Mouse (Mus musculus): ENCODE results near the gene Zbtb38.

Gene Zbtb38

DNA sequence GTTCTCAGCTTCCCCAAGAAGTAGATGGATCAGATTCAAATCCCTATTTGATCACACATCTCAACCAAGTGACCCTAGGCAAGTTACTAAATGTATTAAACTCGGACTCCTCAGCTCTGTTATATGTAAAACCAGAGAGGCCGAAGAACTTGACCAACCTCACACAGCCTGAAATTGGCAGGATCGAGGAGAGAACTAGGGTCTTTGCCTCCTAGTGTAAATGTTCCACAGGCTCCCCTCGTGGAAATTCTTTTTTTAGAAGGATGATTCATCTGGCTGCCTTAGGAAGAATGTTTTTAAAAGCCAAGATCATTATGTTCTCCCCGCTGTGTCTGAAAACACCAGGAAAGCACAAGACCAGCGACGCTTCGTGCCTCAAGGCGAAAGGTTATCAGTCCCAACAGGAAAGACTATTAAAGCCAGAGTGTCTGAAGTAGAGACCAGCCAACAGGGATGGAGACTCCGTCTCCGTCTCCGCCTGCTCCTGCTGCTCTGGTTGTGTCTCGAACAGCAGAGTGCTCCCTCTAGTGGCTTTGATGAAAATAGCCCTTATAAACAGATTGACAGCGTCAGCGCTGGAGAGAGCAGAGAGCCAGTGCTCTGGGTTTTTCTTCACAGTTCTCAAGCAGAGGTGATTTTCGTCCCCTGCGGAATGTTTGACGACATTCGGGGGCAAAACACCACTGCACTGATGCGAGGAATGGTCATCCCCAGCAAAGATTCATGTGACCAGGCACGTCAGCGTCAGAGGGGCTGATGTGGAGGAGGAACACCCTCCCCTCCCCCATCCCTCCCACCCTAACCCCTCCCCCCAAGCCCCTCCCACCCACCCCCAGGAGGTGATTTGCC lies 6.3 kb upstream of the Zbtb38 start:
- DNase-seq (ENCODE audit: low read depth, low spot score): peak; percentile 57

DNA sequence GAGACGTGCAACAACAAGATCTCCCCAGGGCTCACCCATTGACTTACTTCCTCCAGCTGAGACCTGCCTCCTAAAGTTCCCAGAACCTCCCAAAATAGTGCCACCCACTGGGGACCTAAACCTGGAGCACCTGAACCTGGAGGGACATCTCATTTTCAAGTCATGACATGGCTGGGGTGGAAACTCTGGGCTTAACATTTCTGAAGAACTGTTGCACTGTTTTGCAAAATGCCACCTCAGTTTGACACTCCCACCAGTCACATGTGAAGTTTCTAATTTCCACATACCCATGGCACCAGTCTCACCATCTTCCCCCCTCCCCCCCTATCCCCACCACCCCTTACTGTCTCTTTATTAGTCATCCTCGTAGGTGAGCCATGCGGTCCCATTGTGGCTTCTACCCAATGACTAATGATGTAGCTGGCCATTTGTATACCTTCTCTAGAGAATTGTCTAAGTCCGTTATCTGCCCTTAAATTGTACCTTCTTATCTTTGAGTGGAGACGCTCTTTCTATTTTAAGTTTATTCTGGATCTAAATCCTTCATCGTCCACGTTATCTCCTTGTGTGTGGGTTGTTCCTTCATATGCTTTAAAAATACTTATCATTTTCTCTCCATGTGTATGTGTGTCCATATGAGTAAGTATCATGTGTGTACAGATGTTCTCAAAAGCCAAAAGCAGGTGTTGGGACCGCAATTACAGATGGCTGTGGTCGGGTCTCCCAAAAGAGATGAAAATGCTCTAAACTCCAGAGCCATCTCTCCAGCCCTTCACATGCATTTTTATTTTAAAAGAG lies 4.2 kb upstream of the Zbtb38 start:
- no peak for DNase-seq (ENCODE audit: low read depth, low spot score)

DNA sequence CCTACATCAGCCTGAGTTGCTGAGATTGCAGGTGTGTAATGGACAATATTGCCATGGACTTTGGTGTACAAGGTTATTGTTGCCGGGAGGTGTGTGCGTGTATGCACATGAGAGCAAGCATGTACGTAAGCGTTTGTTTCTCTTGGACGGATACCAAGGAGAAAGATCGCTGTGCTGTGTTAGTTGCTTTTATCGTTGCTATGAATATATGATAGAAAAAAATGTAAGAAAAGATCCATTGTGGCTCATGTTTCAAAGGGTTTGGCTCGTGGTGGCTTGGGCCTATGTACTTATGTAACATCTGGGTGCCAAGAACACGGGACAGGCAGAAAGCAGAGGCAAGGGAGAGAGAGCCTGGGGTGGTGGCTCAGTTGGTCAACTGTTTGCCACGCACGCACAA lies 3.1 kb upstream of the Zbtb38 start:
- no peak for DNase-seq (ENCODE audit: low read depth, low spot score)

DNA sequence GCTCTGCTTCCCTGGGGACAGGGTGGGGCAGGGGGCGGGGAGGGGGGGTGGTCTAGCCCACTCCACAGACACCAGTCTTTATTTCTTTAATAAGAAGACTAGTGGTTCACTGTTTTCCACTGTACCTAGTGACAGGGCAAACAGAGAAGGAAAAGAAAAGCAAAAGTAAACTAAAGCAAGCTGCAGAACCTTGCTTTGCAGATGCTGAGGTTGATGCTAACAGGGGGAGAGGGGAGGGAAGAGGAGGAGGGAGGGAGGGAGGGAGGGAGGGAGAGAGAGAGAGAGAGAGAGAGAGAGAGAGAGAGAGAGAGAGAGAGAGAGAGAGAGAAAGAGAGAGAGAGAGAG lies 2.0 kb upstream of the Zbtb38 start:
- no peak for DNase-seq (ENCODE audit: low read depth, low spot score)

DNA sequence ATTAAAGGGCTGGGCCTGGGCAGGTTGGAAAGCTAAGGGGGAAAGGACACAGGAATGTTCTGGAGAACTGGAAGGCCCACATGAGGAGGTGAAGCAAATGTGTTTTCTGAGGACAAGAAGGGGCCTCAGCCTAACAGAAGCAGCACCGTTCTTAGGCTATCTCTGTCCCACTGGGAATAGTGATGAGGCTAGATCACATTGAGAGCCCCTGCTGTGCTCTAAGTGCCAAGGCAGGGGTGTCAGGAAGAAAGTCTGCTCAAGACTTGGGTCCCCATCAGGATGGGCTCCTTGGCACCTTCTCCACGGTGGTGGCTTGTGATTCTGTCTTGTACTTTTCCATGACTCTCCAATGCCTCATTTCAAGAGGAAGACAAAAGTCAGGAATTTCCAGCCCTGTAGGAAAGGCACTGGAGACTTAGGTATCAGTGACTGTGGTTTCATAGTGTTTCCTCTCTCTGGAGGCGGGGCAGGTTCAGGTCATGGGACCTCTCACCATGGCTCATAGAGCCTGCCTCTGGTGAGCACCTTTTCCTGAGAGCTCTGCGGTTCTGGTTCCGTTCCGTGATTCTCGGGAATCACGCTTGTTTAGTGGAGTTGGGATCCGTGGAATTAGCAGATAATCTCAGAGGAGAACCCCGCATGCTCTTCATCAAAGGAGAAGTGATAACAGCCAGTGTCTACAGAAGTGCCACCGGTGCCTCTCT lies 1.4 kb upstream of the Zbtb38 start:
- DNase-seq (ENCODE audit: low read depth, low spot score): no peak

DNA sequence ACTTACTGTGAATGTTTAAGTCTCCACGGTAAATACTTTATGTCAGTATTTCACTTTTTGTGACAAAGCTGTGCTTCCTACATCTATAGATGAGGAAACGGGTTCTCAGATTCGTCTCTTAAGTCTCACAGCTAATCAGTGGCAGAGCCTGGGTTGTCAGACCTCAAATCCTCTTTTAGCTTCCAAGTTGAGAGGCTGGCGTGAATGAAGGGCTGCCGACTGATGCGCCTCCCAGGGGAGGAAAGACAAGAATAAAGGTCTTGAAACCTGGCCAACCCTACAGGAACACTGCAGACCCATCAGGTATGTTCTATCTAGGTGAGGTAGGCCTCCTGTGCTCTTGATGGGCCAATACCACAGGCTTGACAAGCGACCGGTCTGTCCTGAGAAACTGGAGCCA lies 761 bp upstream of the Zbtb38 start:
- DNase-seq (ENCODE audit: low read depth, low spot score): no peak

DNA sequence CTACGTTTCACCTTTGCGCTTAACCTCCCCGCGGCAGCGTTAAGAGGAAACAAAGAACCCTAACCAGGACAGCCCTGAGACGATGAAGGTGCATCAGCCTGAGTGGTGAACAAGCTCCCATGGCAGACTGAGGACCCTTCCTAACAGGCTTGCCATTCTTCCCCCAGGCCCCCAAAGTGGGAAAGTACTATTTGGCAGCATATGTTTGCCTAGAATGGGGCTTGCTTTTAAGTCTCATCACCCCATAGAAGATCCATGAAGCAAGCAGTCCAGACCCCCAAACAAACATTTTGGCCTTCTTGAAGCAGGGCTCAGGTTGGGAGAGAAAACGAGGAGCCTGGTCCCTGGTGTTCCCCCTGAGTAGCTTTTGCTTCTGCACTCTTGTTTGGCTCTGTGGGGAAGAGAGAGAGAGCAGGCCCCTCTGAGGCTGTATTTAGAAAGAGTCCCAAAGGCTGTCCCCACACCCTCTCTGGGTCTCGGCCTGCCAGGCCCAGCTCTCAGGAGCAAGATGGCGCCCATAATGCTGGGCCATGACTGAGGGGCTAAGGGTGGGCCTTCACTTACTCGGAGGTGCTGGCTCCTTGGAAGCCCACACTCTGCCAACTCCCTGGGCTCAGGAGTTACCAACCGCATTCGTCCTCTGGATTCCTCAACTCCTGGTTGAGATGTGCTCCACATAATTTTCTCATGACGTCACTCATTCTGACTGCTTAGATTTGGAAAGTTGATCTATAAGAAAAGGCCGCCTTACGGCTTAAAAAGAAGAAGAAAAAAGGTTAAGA lies 619 bp downstream of the Zbtb38 start:
- DNase-seq (ENCODE audit: low read depth, low spot score): no peak

DNA sequence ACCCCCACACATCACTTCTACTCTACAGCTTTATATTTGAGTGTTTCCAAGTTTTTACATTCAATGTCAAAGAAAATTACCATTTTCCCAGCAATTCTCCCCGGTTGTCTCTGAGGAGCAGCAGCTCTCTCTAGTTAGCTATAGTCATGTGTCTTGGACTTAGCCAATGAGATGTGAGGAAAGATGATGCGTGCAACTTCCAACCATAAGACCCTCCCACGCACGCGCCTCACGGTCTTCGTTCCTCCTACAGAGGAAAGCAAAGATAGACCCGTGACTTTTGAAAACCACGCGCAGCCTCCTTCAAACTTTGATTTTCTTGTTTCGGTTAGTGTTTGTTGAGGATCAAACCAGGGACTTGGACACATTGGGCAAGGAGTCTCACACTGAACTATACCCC lies 2.0 kb downstream of the Zbtb38 start:
- DNase-seq (ENCODE audit: low read depth, low spot score): no peak

DNA sequence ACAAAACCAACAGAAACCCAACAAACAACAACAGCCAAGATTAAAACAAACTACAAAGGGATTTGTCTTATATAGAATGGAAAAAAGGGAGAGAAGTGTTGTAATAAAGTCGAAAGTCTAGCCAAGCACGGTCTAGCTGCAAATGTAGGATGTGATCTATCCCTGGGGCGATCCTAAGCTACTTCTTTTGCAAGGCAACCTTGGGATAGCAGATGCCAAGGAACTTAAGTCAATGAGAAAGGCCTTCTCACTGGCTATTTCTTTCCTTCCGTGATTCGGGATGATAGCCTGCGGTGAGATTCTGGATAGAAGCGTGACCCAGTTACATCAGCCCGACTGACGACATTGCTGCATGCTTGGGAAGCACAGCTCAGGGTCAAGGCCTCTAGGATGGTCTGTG lies 6.1 kb downstream of the Zbtb38 start:
- DNase-seq (ENCODE audit: low read depth, low spot score): no peak

DNA sequence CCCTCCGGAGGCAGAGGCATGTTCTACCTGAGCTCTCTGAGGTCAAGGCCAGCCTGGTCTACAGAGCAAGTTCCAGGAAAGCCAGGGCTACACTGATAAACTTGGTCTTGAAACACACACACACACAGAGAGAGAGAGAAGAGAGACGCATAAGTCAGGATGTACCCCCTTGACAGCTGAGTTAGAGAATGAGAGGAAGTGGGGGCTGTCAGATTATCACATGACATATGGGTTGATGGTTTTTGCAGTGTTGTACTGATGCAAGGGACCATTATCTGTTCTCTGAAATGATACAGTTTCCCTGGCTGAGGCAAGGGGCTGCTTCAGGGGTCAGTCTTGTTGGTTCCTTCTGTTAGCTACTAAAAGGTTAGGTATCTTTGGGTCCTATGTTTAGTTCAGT lies 7.7 kb downstream of the Zbtb38 start:
- DNase-seq (ENCODE audit: low read depth, low spot score): no peak

DNA sequence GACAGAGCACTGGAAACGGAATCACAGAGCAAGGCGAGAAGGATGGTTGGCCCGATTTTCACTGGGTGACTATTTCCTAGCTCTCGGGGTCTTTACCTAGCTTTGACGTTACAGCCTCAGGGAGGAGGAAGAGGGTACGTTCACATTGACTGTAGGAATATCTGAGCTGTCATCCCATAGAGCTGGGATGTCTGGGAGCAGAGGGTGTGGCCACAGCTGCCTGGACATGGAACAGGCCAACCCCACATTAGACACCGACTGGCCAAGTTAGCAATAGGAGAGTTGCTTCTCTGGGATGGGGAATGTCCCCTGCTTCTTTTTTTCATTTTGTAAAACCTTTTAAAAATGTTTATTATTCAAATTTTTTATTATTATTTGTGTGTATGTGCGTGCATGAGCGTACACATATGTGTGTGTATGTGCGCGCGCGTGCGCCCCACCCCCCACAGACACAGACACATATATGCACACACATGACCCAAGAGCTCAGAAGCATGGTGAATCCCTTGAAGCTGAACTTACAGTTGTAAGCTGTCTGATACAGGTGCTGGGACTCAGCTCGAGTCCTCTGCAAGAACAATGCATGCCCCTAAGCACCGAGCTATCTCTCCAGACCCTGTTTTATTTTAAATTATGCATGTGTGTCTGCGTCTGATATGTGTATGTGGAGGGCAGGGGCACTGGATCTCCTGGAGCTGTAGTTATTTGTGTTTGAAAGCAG lies 11.1 kb downstream of the Zbtb38 start:
- no peak for DNase-seq (ENCODE audit: low read depth, low spot score)

DNA sequence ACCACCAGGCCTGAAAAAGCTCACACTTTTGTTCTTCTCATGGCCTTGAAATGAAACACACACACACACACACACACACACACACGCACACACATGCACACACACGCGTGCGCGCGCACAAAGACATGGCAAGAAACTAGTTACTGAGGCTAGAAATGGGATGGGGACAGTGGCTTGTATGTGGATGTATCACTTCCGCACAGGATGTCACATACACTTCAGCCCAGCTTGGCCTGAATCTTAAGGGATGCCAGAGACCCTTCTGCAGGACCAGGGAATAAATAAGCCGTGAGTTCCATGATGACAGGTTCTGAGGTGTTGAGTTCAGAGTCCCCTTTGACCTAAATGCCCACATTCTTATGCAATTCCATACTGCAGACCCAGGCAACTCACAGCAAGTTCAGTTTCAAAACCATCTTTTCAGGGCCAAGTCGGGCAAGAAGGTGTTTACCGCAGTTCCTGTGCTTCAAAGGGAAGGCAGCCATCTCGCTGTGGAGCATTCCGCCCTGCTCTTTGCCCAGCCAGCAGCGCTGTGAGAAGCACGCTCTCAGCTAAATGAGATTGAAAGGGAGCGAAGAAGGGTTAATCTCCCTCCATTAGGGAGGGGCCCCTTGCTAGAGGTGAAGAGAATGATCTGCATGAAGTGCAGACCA lies 11.8 kb downstream of the Zbtb38 start:
- no peak for DNase-seq (ENCODE audit: low read depth, low spot score)

DNA sequence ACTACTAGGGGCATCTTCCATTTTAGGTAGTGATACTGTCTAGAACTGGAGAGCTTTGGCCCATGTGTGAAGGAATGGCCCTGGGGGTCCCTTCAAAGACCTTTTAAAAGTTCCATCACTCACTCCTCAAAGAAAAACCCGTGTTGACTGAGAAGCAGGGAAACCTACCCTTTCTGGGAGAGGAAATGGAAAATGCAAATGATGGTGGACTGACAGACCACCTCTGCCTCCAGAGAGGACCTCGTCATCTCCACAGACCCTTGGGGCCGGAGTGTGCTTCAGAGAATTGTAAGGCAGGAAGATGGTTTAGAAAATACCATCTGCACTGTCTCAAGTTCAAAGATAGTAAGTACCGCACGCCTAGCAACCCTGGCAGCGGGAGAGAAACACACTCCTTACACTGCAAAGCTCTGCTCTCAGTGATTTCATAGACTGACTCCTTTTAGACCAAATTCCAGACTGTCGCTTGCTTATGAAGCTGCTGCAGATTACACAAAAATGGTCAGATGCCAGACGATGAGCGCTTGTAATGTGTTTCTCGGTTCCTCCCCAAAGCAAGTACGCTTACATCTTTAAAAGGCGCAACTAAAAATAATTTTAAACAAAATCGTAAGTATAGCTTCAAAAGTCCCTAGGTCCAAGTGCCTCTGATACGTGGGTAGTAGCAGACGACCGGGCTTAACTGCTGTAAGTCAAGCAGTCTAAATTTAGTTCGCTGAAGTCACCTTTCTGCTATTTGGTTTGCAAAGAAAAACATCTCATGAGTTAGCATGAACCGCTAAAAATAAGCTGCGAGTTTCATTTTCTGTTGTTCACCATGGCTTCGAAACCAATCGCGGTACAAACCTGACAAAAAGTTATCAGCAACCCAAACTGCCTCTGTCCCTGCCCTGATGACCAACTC lies 12.6 kb downstream of the Zbtb38 start:
- no peak for DNase-seq (ENCODE audit: low read depth, low spot score)

DNA sequence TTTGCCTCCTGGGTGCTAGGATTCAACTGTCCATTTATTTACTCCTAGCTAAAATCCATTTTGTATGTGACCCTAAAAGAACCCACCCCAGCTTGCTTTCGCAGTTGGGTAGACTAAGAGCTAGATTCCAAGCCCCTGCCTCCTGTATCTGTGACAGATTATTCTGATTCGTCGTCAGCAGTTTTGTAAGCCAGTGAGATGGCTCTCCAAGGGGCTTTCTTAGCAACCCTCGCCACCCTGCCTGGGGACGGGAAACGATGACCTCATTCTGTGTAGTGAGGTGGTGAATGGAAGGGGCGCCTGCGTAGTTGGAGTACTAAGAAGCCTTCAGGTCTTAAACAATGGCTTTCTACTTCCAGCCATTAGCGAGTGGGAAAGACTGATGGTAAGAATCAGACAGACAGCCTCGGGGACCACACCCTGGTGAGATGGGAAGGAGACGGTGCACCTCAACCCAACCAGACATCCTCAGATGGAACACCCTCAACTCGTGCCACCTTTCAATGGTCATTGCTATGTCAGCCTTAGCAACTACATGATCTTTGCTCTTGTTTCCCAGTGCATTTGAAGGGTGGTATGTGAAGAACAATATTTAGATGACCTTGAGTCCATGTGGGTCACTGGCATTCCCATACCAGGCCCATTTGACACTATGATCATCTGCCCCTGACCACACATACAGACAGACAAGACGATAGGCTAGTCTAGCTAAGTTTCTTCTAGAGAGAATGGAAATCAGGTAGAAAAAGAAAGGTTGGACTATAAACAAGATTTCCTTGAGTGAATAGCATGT lies 13.9 kb downstream of the Zbtb38 start:
- DNase-seq (ENCODE audit: low read depth, low spot score): no peak

DNA sequence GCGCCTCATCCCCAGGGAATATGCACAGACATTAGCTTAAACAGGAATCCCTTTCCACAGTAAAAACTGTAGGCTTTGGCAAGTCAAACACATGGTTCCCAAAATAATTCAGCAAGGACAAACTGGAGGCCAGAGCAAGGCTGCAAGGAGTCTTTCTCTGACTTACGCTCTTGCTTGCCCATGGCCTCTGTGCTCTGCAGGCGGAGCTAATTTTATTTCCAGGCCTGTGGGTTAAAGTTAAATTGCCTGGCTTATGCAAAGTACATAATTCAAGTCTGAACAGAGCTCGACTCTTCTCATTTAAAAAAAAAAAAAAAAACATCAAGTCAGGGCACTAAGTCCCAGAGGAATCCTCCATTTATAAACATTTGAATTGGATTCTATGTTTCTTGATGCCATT lies 16.7 kb downstream of the Zbtb38 start:
- DNase-seq (ENCODE audit: low read depth, low spot score): no peak

DNA sequence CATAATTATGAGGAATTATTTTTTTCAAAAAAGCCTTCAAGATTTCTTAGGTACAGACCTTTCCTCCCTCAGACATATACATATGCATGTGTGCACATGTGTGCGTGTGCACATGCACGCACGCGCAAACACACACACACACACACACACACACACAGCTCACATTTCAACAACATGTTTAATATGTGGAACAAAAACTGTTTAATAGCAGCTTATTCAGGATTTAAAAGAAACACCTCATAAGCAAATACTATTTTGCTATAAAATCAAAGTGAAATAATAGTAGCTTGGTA lies 19.3 kb downstream of the Zbtb38 start:
- DNase-seq (ENCODE audit: low read depth, low spot score): no peak

DNA sequence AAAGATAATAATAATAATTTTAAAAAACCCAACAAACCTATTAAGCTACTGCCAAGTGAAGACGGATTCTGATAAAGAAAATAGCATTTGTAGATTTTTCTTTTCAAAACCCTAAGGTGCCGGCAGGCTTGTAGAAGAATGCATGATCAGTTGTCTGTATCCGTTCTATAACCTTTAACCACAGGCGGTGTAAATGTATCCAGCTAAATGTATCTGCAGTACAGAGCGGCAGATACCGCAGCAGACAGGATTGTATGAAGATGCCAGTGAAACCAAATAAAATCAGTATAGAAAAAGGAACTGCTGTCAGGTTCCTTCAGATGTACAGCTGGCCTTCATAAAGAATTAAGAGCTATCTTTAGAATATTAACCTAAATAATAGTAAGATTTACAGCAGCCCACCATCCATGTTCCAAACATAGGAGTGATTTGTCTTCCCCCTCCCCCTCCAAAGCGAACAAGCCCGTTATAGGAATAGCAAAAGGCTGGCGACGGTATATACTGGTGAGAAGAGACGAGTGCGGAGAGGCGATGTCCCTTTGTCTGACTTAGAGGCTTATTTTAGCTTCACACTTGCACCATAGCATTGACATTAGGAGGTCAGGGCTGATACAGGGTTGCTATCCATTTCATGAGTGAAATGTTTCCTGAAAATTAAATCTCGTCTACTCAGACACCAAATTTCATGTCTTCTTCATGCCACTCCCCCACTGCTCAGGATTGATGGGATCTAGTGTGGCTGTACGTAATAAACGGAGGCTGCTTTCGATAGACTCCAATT lies 19.8 kb downstream of the Zbtb38 start:
- no peak for DNase-seq (ENCODE audit: low read depth, low spot score)

DNA sequence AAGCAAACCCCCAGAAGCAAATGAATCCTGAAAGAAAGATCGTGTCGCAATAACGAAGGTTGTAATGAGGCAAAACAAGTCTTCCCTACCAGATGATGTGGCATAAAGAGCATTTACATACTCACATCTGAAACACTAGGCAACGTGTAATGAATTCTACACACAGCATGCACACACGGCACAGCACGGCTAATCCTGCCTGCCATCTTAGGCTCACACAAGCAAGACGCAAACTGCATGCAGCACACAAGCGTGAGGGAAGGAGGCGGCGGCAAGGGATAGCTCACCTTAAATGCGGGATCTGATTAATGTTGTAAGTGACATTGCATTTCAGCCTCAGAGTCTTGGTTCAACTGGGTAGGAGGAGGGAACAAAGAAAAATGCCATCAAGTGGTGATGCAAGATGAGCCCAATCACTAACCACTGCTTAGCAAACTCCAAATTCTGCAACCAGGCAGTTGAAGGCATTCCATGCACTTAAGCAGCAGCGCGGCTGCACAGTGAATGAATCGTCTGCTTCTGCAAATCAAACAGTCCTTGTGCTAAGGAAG lies 20.6 kb downstream of the Zbtb38 start:
- DNase-seq (ENCODE audit: low read depth, low spot score): no peak

Measured in c-Kit-negative CD71-positive TER-119-positive erythroid progenitor cells, embryonic 14.5 days (primary cell).